Mouse (Mus musculus) hindbrain, embryonic 16.5 days (tissue): ENCODE measurements around the gene Sik2. TPM values are rescaled to one million over a fixed set of nuclear protein-coding genes. Genes with fewer than 3 reads are reported as not detected.

Experiments used
- ATAC-seq: fragments of 200-750 bp; cut with Nextera tagmentation; 2 replicates; pipeline ENCODE4 v1.8.0; 2017; ENCODE audit warnings: moderate TSS enrichment, moderate library complexity
- H3K27ac ChIP-seq: fragments of 300-500 bp; sonication (generic); 2 replicates; pipeline ENCODE4 v1.5.1; 2014; ENCODE audit warnings: low read depth, mild to moderate bottlenecking, control low read depth, low read length, moderate library complexity
- H3K27me3 ChIP-seq: fragments of 300-500 bp; sonication (generic); replicated peaks from 2 replicates; pipeline ENCODE4 v1.6.1; 2014; ENCODE audit warnings: low read length; ENCODE audit not compliant: control insufficient read depth, insufficient read depth
- H3K36me3 ChIP-seq: fragments of 300-500 bp; sonication (generic); 2 replicates; pipeline ENCODE4 v1.6.1; 2014; ENCODE audit warnings: mild to moderate bottlenecking, low read length, moderate library complexity, mixed read lengths; ENCODE audit not compliant: control insufficient read depth, insufficient read depth
- H3K4me1 ChIP-seq: fragments of 300-500 bp; sonication (generic); 2 replicates; pipeline ENCODE4 v1.6.1; 2014; ENCODE audit warnings: low read depth, low read length; ENCODE audit not compliant: control insufficient read depth, insufficient read depth
- H3K4me2 ChIP-seq: fragments of 300-500 bp; sonication (generic); 2 replicates; pipeline ENCODE4 v1.6.1; 2014; ENCODE audit warnings: mild to moderate bottlenecking, low read length, control low read depth, moderate library complexity
- H3K4me3 ChIP-seq: fragments of 300-500 bp; sonication (generic); 2 replicates; pipeline ENCODE4 v1.5.1; 2014; ENCODE audit warnings: mild to moderate bottlenecking, low read length, control low read depth, moderate library complexity
- H3K9ac ChIP-seq: fragments of 300-500 bp; sonication (generic); 2 replicates; pipeline ENCODE4 v1.6.1; 2014; ENCODE audit warnings: low read depth, mild to moderate bottlenecking, control low read depth, low read length, moderate library complexity
- H3K9me3 ChIP-seq: fragments of 300-500 bp; sonication (generic); 2 replicates; pipeline ENCODE4 v1.6.1; 2014; ENCODE audit warnings: mild to moderate bottlenecking, low read length, moderate library complexity; ENCODE audit not compliant: control insufficient read depth
- WGBS: fragments of 180-500 bp; shearing (Covaris S2); extraction: QIAGEN DNeasy Blood & Tissue Kit; methylation state at CpG from one replicate; pipeline ENCODE4 v1.1.7; 2014; 5-methylcytosine and 5-hydroxymethylcytosine counted together
- polyA plus RNA-seq: library from polyadenylated mRNA; unstranded; fragments of >200 nt; fragmentation: Nextera tagmentation; extraction: Ambion mirVana; gene quantifications from 2 replicates; pipeline ENCODE4 v1.2.1, GENCODE M21; 2015

Sik2 gene
- polyA plus RNA-seq, 1 experiment from 2014 or later, result 15.9 TPM

DNA sequence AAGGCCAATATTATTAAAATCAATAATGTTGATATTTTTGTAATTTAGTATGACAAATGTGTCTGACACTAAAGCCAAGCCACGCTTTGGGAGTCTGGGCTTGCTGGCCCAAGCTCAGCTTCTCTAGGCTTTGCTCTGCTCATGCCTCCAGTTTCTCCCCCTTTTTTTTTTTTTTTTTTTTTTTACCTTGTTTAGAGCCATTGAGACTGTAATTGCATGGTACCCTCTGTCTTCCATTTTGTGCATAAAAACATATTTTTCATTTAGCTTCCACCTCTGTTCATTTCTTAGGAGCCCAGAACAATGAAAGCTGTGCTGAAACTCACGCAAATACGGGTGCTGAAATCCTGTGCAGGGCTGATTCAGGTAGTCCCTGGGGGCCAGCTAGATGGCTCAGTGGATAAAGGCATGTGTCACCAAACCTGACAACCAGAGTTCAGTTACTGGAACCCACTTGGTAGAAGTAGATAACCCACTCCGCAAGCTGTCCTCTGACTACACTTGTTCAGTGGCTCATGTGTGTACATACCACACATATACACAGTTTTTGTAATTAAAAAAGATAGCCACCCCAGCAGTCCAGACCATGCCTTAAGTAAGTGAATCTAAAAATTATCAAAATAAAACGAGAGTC, 153.6 kb downstream of the Sik2 start:
- Histone ChIP-seq H3K4me3 (no peak overlapping the region), H3K9me3 (no peaks in the 10 kb centered on the region), H3K27me3 (no peaks in the 10 kb centered on the region), H3K36me3 (peaks cover 6% of the 10 kb centered on the region; the same call in 1 of the 2 replicates), H3K4me2 (no peak overlapping the region), H3K4me1 (peaks cover 16% of the 10 kb centered on the region), H3K9ac (no peak overlapping the region), H3K27ac (no peak overlapping the region)
- WGBS, result 90% methylated on average over 5 of the region's 5 CpGs
- no peak for ATAC-seq

GRCm38 (mm10) chr9:50854376-50854775, 154.5 kb downstream of the Sik2 start:
- no peaks in the 10 kb centered on the region for H3K9me3 ChIP-seq
- no peak overlapping the region for H3K9ac ChIP-seq
- no peak overlapping the region for H3K4me2 ChIP-seq
- H3K27ac ChIP-seq, result no peak overlapping the region
- H3K27me3 ChIP-seq, result no peaks in the 10 kb centered on the region
- H3K4me3 ChIP-seq, result no peak overlapping the region
- no peaks in the 10 kb centered on the region for H3K36me3 ChIP-seq
- peaks cover 16% of the 10 kb centered on the region for H3K4me1 ChIP-seq
- ATAC-seq, result no peak
- 60% methylated on average over 8 of the region's 8 CpGs for WGBS

DNA sequence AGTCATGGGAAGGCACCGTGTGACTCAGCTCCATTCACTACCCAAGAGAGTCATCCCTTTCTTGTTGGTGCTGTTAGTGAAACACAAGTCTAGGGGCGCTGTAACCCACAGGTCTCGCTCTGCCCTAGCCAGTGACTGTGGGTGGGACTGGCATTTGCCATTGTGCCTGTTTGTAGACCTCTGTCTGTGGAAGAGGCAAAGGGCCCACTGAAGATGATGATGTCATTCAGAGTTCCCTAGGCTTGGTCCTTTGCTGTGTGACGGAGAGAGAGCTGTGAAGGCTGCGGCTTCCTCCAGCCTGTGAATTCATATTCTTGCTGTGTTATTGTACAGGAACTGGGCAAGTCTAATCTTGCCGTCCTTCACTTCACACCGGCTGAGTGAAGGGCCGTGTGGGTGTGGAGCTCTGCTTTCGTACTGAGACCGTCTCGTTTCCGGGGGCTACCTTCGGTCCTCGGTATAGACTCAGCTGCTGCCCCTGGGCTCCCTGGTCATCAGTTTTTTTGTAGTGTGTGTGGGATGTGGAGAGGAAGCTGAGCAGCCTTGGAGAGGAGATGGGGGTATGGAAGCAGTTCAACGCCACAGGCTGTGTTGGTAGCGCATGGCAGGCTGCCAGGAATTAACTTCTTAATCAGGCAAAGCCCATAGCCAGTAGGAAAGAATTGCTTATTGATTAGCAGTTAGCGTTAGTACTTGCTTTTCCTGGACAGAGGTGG, 156.1 kb downstream of the Sik2 start:
- Histone ChIP-seq H3K9ac (no peak overlapping the region), H3K4me1 (peaks cover 16% of the 10 kb centered on the region), H3K36me3 (no peaks in the 10 kb centered on the region), H3K27ac (no peak overlapping the region), H3K4me2 (peak overlapping the region; percentile 32), H3K4me3 (no peak overlapping the region), H3K9me3 (no peaks in the 10 kb centered on the region), H3K27me3 (no peaks in the 10 kb centered on the region)
- WGBS, result 60% methylated on average over 17 of the region's 17 CpGs
- no peak for ATAC-seq

DNA sequence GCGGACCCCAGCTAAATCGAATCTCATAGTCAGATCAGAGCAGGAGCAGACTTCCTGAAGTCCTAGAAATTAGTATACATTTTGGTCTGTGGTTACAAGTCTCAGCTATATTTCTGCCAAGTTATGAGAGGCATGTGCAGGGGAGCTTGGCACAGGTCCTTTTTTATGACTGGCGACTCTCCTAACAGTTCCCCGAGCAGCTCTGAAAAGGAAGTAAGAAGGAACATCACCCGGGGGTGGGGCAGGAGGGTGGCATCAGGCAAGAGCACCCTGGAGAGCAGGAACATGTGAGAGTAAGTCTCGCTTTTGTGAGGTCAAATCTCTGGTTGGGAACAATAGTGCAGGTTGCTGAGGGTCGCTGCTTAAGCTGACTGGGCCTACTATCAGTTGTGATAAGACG, 158.2 kb downstream of the Sik2 start:
- no peaks in the 10 kb centered on the region for H3K36me3 ChIP-seq
- peaks cover 9% of the 10 kb centered on the region for H3K4me1 ChIP-seq
- WGBS, result 62% methylated on average over 8 of the region's 8 CpGs
- no peaks in the 10 kb centered on the region for H3K9me3 ChIP-seq
- no peak for ATAC-seq
- no peak overlapping the region for H3K4me2 ChIP-seq
- H3K27me3 ChIP-seq, result no peaks in the 10 kb centered on the region
- no peak overlapping the region for H3K4me3 ChIP-seq
- H3K27ac ChIP-seq, result no peak overlapping the region
- peak overlapping the region; percentile 18; the same call in 1 of the 2 replicates for H3K9ac ChIP-seq

DNA sequence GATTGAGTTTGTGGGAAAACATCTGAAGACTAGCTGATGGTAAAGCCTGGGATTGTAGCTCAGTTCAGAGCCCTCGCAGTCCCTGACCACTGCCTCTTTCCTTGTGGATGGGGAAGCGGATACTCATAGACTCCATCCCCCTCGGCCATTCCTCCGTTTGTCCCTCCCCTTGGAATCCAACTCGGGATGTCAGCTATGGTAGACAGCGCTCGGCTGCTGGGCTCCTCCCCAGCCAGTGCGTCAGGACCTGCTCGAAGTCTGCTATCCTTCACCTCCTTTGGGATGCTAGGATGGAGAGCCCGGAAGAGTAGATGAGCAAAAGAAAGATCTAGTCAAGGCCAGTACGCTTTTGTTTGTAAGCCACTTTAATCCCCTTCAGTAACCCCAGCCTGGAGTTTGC, 158.6 kb downstream of the Sik2 start:
- 35% methylated on average over 11 of the region's 11 CpGs for WGBS
- Histone ChIP-seq H3K27ac (no peak overlapping the region), H3K36me3 (no peaks in the 10 kb centered on the region), H3K4me1 (peaks cover 9% of the 10 kb centered on the region), H3K27me3 (no peaks in the 10 kb centered on the region), H3K9ac (no peak overlapping the region), H3K4me2 (no peak overlapping the region), H3K9me3 (no peaks in the 10 kb centered on the region), H3K4me3 (no peak overlapping the region)
- ATAC-seq, result no peak

GRCm38 (mm10) chr9:50849755-50850154, 159.1 kb downstream of the Sik2 start:
- Histone ChIP-seq H3K36me3 (no peaks in the 10 kb centered on the region), H3K4me2 (no peak overlapping the region), H3K9me3 (no peaks in the 10 kb centered on the region), H3K4me1 (peaks cover 9% of the 10 kb centered on the region), H3K4me3 (no peak overlapping the region), H3K27me3 (no peaks in the 10 kb centered on the region), H3K9ac (no peak overlapping the region), H3K27ac (no peak overlapping the region)
- WGBS, result 79% methylated on average over 9 of the region's 9 CpGs
- ATAC-seq, result no peak

- H3K27me3 ChIP-seq, result no peaks in the 10 kb centered on the region
- no peak overlapping the region for H3K9ac ChIP-seq
- H3K36me3 ChIP-seq, result no peaks in the 10 kb centered on the region
- no peak overlapping the region for H3K4me2 ChIP-seq
- 25% methylated on average over 8 of the region's 8 CpGs for WGBS
- H3K27ac ChIP-seq, result no peak overlapping the region
- H3K4me1 ChIP-seq, result peaks cover 9% of the 10 kb centered on the region
- ATAC-seq, result peak; percentile 75
- H3K4me3 ChIP-seq, result no peak overlapping the region
- H3K9me3 ChIP-seq, result no peaks in the 10 kb centered on the region
Observed at GRCm38 (mm10) chr9:50849249-50849648, 159.6 kb downstream of the Sik2 start.

GRCm38 (mm10) chr9:50848821-50849220, 160.1 kb downstream of the Sik2 start:
- Histone ChIP-seq H3K9me3 (no peaks in the 10 kb centered on the region), H3K4me3 (no peak overlapping the region), H3K4me1 (peaks cover 9% of the 10 kb centered on the region), H3K36me3 (no peaks in the 10 kb centered on the region), H3K4me2 (no peak overlapping the region), H3K27ac (no peak overlapping the region), H3K9ac (no peak overlapping the region), H3K27me3 (no peaks in the 10 kb centered on the region)
- ATAC-seq, result peak; percentile 48; the same call in 1 of the 2 replicates
- 62% methylated on average over 5 of the region's 5 CpGs for WGBS

DNA sequence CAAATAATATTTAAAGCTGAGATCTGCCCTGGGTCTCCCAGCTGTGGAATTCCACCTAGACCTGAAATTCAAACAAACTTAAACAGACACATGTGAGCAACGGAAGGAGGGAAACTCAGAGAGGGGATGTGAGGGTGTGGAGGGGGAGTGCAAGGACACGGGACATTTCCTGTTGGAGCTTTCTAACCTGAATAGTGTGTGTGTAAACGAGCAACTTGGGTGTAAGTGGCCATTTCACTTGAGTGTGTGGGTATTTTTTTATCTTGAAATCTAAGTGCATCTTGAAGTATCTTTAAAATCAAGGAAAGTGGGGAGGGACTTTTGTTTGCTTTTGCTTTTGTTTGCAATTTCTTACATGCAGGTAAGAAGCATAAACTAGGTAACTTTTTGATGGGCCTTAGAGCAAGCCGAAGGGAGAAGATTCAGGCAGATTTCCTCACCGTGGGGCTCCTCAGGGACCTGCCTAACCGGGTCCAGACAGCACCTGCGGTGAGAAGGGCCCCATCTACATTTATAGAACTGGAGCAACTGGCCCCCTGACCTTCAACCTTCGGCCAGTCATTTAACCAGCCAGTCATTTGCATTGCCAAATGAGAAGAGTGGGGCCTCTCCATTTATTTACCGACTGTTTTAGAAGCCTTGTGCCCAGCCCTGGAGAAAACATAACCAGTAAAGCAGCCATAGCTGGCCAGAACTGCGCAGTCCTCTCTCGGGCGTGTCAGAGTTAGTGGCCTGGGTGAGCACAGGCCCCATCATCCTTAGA, 161.1 kb downstream of the Sik2 start:
- H3K4me3 ChIP-seq, result no peak overlapping the region
- H3K36me3 ChIP-seq, result no peaks in the 10 kb centered on the region
- H3K4me1 ChIP-seq, result peaks cover 3% of the 10 kb centered on the region; the same call in 1 of the 2 replicates
- no peak overlapping the region for H3K9ac ChIP-seq
- no peaks in the 10 kb centered on the region for H3K27me3 ChIP-seq
- WGBS, result 66% methylated on average over 12 of the region's 12 CpGs
- ATAC-seq, result no peak
- H3K9me3 ChIP-seq, result no peaks in the 10 kb centered on the region
- no peak overlapping the region for H3K4me2 ChIP-seq
- H3K27ac ChIP-seq, result no peak overlapping the region
